Mouse (Mus musculus) embryonic facial prominence, embryonic 11.5 days (tissue): Measurements from ENCODE around the gene St3gal2. TPM values are rescaled to one million over a fixed set of nuclear protein-coding genes. Genes with fewer than 3 reads are reported as not detected.

Experiments used
- ATAC-seq: fragments of 200-750 bp; cut with Nextera tagmentation; replicated peaks from 2 replicates; pipeline ENCODE4 v1.8.0; 2017; ENCODE audit warnings: low read depth; ENCODE audit not compliant: insufficient number of reproducible peaks, low FRiP score, low TSS enrichment
- DNase-seq: peaks from one replicate; pipeline ENCODE4 v3.0.0-alpha.2; 2015; ENCODE audit warnings: low spot score
- H3K27ac ChIP-seq: fragments of 300-500 bp; sonication (generic); replicated peaks from 2 replicates; pipeline ENCODE4 v1.5.1; 2014; ENCODE audit warnings: mild to moderate bottlenecking, low read depth, low read length, control low read depth
- H3K27me3 ChIP-seq: fragments of 300-500 bp; sonication (generic); 2 replicates; pipeline ENCODE4 v1.6.1; 2014; ENCODE audit warnings: mild to moderate bottlenecking, low read length, moderate library complexity, mixed read lengths; ENCODE audit not compliant: control insufficient read depth, insufficient read depth
- H3K36me3 ChIP-seq: fragments of 300-500 bp; sonication (generic); replicated peaks from 2 replicates; pipeline ENCODE4 v1.6.1; 2014; ENCODE audit warnings: low read depth, mild to moderate bottlenecking, low read length, moderate library complexity, mixed read lengths; ENCODE audit not compliant: control insufficient read depth, insufficient read depth
- H3K4me1 ChIP-seq: fragments of 300-500 bp; sonication (generic); 2 replicates; pipeline ENCODE4 v1.6.1; 2014; ENCODE audit warnings: low read length, mixed read lengths; ENCODE audit not compliant: control insufficient read depth, insufficient read depth
- H3K4me2 ChIP-seq: fragments of 300-500 bp; sonication (generic); 2 replicates; pipeline ENCODE4 v1.6.1; 2014; ENCODE audit warnings: low read depth, mild to moderate bottlenecking, control low read depth, low read length, moderate library complexity
- H3K4me3 ChIP-seq: fragments of 300-500 bp; sonication (generic); 2 replicates; pipeline ENCODE4 v1.5.1; 2014; ENCODE audit warnings: low read depth, low read length, control low read depth
- H3K9ac ChIP-seq: fragments of 300-500 bp; sonication (generic); replicated peaks from 2 replicates; pipeline ENCODE4 v1.6.1; 2014; ENCODE audit warnings: mild to moderate bottlenecking, control low read depth, low read length
- H3K9me3 ChIP-seq: fragments of 300-500 bp; sonication (generic); replicated peaks from 2 replicates; pipeline ENCODE4 v1.6.1; 2016; ENCODE audit warnings: mild to moderate bottlenecking, low read length, inconsistent platforms, mixed read lengths; ENCODE audit not compliant: control insufficient read depth
- WGBS: fragments of 180-500 bp; shearing (Covaris S2); extraction: QIAGEN DNeasy Blood & Tissue Kit; methylation state at CpG from one replicate; pipeline ENCODE4 v1.1.7; 2014; 5-methylcytosine and 5-hydroxymethylcytosine counted together
- polyA plus RNA-seq: library from polyadenylated mRNA; unstranded; fragments of >200 nt; fragmentation: Nextera tagmentation; extraction: Ambion mirVana; gene quantifications from 2 replicates; pipeline ENCODE4 v1.2.1, GENCODE M21; 2014

The St3gal2 gene
- polyA plus RNA-seq, 1 experiment from 2014 or later = 15.1 TPM

- ATAC-seq (no peak), DNase-seq (no peak)
- Histone ChIP-seq H3K36me3 (no peaks in the 10 kb centered on the region), H3K27me3 (no peaks in the 10 kb centered on the region), H3K27ac (no peak overlapping the region), H3K9ac (no peak overlapping the region), H3K4me1 (no peaks in the 10 kb centered on the region), H3K4me3 (no peak overlapping the region), H3K4me2 (no peak overlapping the region), H3K9me3 (no peaks in the 10 kb centered on the region)
- WGBS = 85% methylated on average over 11 of the region's 11 CpGs
Observed at GRCm38 (mm10) chr8:110918027-110918426, 1.7 kb upstream of the St3gal2 start.

- DNase-seq (no peak), ATAC-seq (no peak)
- Histone ChIP-seq H3K4me1 (no peaks in the 10 kb centered on the region), H3K9ac (no peak overlapping the region), H3K36me3 (no peaks in the 10 kb centered on the region), H3K4me3 (no peak overlapping the region), H3K4me2 (no peak overlapping the region), H3K27me3 (no peaks in the 10 kb centered on the region), H3K9me3 (no peaks in the 10 kb centered on the region), H3K27ac (no peak overlapping the region)
- 73% methylated on average over 8 of the region's 8 CpGs for WGBS
Observed at GRCm38 (mm10) chr8:110918460-110918859, 1.3 kb upstream of the St3gal2 start.

- H3K27ac ChIP-seq = peak overlapping the region; percentile 73; the same call in 1 of the 2 replicates
- H3K36me3 ChIP-seq = no peaks in the 10 kb centered on the region
- no peaks in the 10 kb centered on the region for H3K27me3 ChIP-seq
- ATAC-seq (peak; percentile 50), DNase-seq (no peak)
- H3K9ac ChIP-seq = peak overlapping the region; percentile 95
- no peaks in the 10 kb centered on the region for H3K9me3 ChIP-seq
- peak overlapping the region; percentile 80 for H3K4me3 ChIP-seq
- no peaks in the 10 kb centered on the region for H3K4me1 ChIP-seq
- 1% methylated on average over 27 of the region's 37 CpGs for WGBS
- H3K4me2 ChIP-seq = peak overlapping the region; percentile 89
Observed at GRCm38 (mm10) chr8:110920032-110920772, 480 bp downstream of the St3gal2 start.

GRCm38 (mm10) chr8:110920773-110921277 is 1.1 kb downstream of the St3gal2 start:
- H3K36me3 ChIP-seq = no peaks in the 10 kb centered on the region
- no peaks in the 10 kb centered on the region for H3K27me3 ChIP-seq
- ATAC-seq = no peak
- 12% methylated on average over 3 of the region's 3 CpGs for WGBS
- H3K9ac ChIP-seq = peak overlapping the region; percentile 95
- H3K27ac ChIP-seq = peak overlapping the region; percentile 73
- peak overlapping the region; percentile 80 for H3K4me3 ChIP-seq
- H3K4me2 ChIP-seq = peak overlapping the region; percentile 89
- peak; percentile 6 for DNase-seq
- no peaks in the 10 kb centered on the region for H3K4me1 ChIP-seq
- H3K9me3 ChIP-seq = no peaks in the 10 kb centered on the region

- Histone ChIP-seq H3K27me3 (no peaks in the 10 kb centered on the region), H3K36me3 (no peaks in the 10 kb centered on the region), H3K27ac (peak overlapping the region; percentile 73; the same call in 1 of the 2 replicates), H3K4me1 (no peaks in the 10 kb centered on the region), H3K4me3 (peak overlapping the region; percentile 80), H3K4me2 (peak overlapping the region; percentile 89), H3K9ac (no peak overlapping the region; the same call in 1 of the 2 replicates), H3K9me3 (no peaks in the 10 kb centered on the region)
- DNase-seq (peak; percentile 88), ATAC-seq (peak; percentile 19; the same call in 1 of the 2 replicates)
- WGBS = 13% methylated on average over 7 of the region's 7 CpGs
Observed at GRCm38 (mm10) chr8:110921492-110922230, 1.9 kb downstream of the St3gal2 start.

GRCm38 (mm10) chr8:110925691-110926140 is 6.0 kb downstream of the St3gal2 start:
- no peak overlapping the region for H3K4me2 ChIP-seq
- DNase-seq (no peak), ATAC-seq (no peak)
- no peak overlapping the region for H3K9ac ChIP-seq
- no peak overlapping the region for H3K4me3 ChIP-seq
- no peaks in the 10 kb centered on the region for H3K9me3 ChIP-seq
- H3K4me1 ChIP-seq = no peaks in the 10 kb centered on the region
- no peak overlapping the region for H3K27ac ChIP-seq
- WGBS = 80% methylated on average over 8 of the region's 8 CpGs
- H3K27me3 ChIP-seq = no peaks in the 10 kb centered on the region
- H3K36me3 ChIP-seq = no peaks in the 10 kb centered on the region; the same call in 1 of the 2 replicates

- no peak for DNase-seq
- H3K4me2 ChIP-seq = no peak overlapping the region
- H3K27ac ChIP-seq = no peak overlapping the region
- H3K36me3 ChIP-seq = no peaks in the 10 kb centered on the region; the same call in none of the 2 replicates
- H3K27me3 ChIP-seq = no peaks in the 10 kb centered on the region
- no peaks in the 10 kb centered on the region for H3K9me3 ChIP-seq
- no peak overlapping the region for H3K4me3 ChIP-seq
- WGBS = 51% methylated on average over 5 of the region's 5 CpGs
- no peak overlapping the region for H3K9ac ChIP-seq
- H3K4me1 ChIP-seq = no peaks in the 10 kb centered on the region
- ATAC-seq = no peak
Observed at GRCm38 (mm10) chr8:110926690-110927089, 7.0 kb downstream of the St3gal2 start.
